Mouse (Mus musculus) MEL (cell line): ENCODE data around the gene Hoxa9.

Source experiments
- CTCF ChIP-seq, 3 experiments: IDR thresholded peaks in 2 of 3; conservative IDR thresholded peaks in 1 of 3; 2 replicates each; pipeline ENCODE4 v1.5.1; 2011 to 2012; ENCODE audit warnings: low read length in 3 of 3, low read depth in 2 of 3, mild to moderate bottlenecking in 2 of 3, improper control_type of control experiment in 1 of 3, inconsistent platforms in 1 of 3, mixed read lengths in 1 of 3, moderate library complexity in 1 of 3; ENCODE audit not compliant: control insufficient read depth in 1 of 3, insufficient read depth in 1 of 3, poor library complexity in 1 of 3, severe bottlenecking in 1 of 3
- E2F4 ChIP-seq: IDR thresholded peaks from 2 replicates; pipeline ENCODE4 v1.6.1; 2011; ENCODE audit warnings: low read depth, low read length, improper control_type of control experiment, borderline replicate concordance
- GABPA ChIP-seq: IDR thresholded peaks from 2 replicates; pipeline ENCODE4 v1.6.1; 2012; ENCODE audit warnings: low read depth, mild to moderate bottlenecking, inconsistent platforms, low read length, improper control_type of control experiment, moderate library complexity
- MAFK ChIP-seq: IDR thresholded peaks from 2 replicates; pipeline ENCODE4 v1.6.1; 2011; ENCODE audit warnings: low read depth, mild to moderate bottlenecking, low read length, improper control_type of control experiment, borderline replicate concordance
- MAX ChIP-seq: IDR thresholded peaks from 2 replicates; pipeline ENCODE4 v1.6.1; 2011; ENCODE audit warnings: low read length, improper control_type of control experiment
- MAZ ChIP-seq: IDR thresholded peaks from 2 replicates; pipeline ENCODE4 v1.6.1; 2012; ENCODE audit warnings: low read depth, mild to moderate bottlenecking, inconsistent platforms, low read length, improper control_type of control experiment
- MEF2A ChIP-seq: IDR thresholded peaks from 2 replicates; pipeline ENCODE4 v1.6.1; 2014; ENCODE audit warnings: low read depth, mild to moderate bottlenecking, inconsistent platforms, low read length, improper control_type of control experiment; ENCODE audit not compliant: poor library complexity, insufficient replicate concordance, severe bottlenecking; ENCODE audit errors: extremely low read depth
- POLR2A ChIP-seq, 2 experiments: IDR thresholded peaks; 2 replicates each; pipeline ENCODE4 v1.6.1; 2011 to 2012; ENCODE audit warnings: low read length in 2 of 2, mild to moderate bottlenecking in 2 of 2, control low read depth in 1 of 2, improper control_type of control experiment in 1 of 2, low read depth in 1 of 2, moderate library complexity in 1 of 2; ENCODE audit not compliant: control insufficient read depth in 1 of 2, insufficient read depth in 1 of 2, poor library complexity in 1 of 2
- RCOR1 ChIP-seq: IDR thresholded peaks from 2 replicates; pipeline ENCODE4 v1.6.1; 2012; ENCODE audit warnings: low read depth, mild to moderate bottlenecking, inconsistent platforms, low read length, improper control_type of control experiment
- SIN3A ChIP-seq: IDR thresholded peaks from 2 replicates; pipeline ENCODE4 v1.6.1; 2012; ENCODE audit warnings: low read length, improper control_type of control experiment, inconsistent platforms
- TAL1 ChIP-seq: IDR thresholded peaks from 2 replicates; pipeline ENCODE4 v1.6.1; 2012; ENCODE audit warnings: mild to moderate bottlenecking, inconsistent platforms, low read length, moderate library complexity, mixed read lengths
- ZKSCAN1 ChIP-seq: IDR thresholded peaks from 2 replicates; pipeline ENCODE4 v1.6.1; 2012; ENCODE audit warnings: low read depth, mild to moderate bottlenecking, inconsistent platforms, low read length, improper control_type of control experiment, moderate library complexity
- ZMIZ1 ChIP-seq: IDR thresholded peaks from 2 replicates; pipeline ENCODE4 v1.6.1; 2012; ENCODE audit warnings: low read depth, mild to moderate bottlenecking, inconsistent platforms, low read length, improper control_type of control experiment, moderate library complexity
- ZNF384 ChIP-seq: IDR thresholded peaks from 2 replicates; pipeline ENCODE4 v1.6.1; 2012; ENCODE audit warnings: low read depth, mild to moderate bottlenecking, inconsistent platforms, low read length, improper control_type of control experiment

GRCm38 (mm10) chr6:52245757-52246142 is 14.9 kb upstream of the Hoxa9 start, which contains the start of gene Hoxa11:
- TF ChIP-seq E2F4, result no peak
- TF ChIP-seq MEF2A, result no peak
- no peak for TF ChIP-seq POLR2A (IDR thresholded peaks at IDR 0.05; ENCODE audit: control insufficient read depth in 1 of 2, insufficient read depth in 1 of 2, low read depth in 1 of 2, low read length in 2 of 2, poor library complexity in 1 of 2)
- TF ChIP-seq ZMIZ1, result no peak
- no peak for TF ChIP-seq CTCF (IDR thresholded peaks at IDR 0.05 in 2 of 3, conservative IDR thresholded peaks at IDR 0.05 in 1 of 3; ENCODE audit: control insufficient read depth in 1 of 3, insufficient read depth in 1 of 3, low read depth in 2 of 3, low read length in 3 of 3, poor library complexity in 1 of 3, severe bottlenecking in 1 of 3)
- TF ChIP-seq SIN3A, result no peak
- TF ChIP-seq TAL1, result no peak
- no peak for TF ChIP-seq MAX
- TF ChIP-seq ZKSCAN1, result no peak
- TF ChIP-seq ZNF384, result no peak
- TF ChIP-seq MAZ, result no peak
- TF ChIP-seq MAFK, result no peak
- TF ChIP-seq RCOR1, result no peak
- no peak for TF ChIP-seq GABPA
